Mouse (Mus musculus): ENCODE results near the gene Rars. TPM values are rescaled to one million over a fixed set of nuclear protein-coding genes. Genes with fewer than 3 reads are reported as not detected.

The Rars gene
- polyA plus RNA-seq, 1 experiment from 2014 or later: 77.1 TPM

DNA sequence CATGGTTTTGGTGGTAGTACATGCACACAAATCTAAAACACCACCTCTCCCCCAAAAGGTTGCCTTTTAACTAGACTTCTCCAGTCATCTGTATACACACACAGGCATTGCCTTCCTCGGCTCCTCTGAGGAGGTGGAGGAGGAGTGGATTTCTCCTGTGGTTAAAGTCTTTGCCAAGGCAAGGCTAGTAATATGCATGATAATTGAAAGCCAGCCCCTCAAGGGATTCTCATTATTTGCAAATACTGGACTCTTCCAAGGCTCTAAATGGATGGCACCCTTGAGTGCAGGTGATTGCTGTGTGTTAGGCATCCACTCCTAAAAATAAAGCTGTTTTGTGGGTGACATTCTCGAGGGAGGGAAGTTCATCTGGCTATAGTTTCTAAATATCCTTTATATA is 45.9 kb downstream of the Rars start:
- no peaks in the 10 kb centered on the region for H3K9me3 ChIP-seq (replicated peaks)
- no peaks in the 10 kb centered on the region for H3K4me1 ChIP-seq
- H3K27ac ChIP-seq (replicated peaks): no peak overlapping the region
- ATAC-seq (ENCODE audit: insufficient number of reproducible peaks, low FRiP score, low TSS enrichment, low read depth): no peak
- H3K27me3 ChIP-seq: no peaks in the 10 kb centered on the region
- no peak overlapping the region for H3K4me3 ChIP-seq (replicated peaks)
- no peak overlapping the region for H3K4me2 ChIP-seq (replicated peaks)
- no peak overlapping the region for H3K9ac ChIP-seq
- peaks cover 47% of the 10 kb centered on the region for H3K36me3 ChIP-seq
- WGBS: 66% methylated on average over 2 of the region's 2 CpGs

DNA sequence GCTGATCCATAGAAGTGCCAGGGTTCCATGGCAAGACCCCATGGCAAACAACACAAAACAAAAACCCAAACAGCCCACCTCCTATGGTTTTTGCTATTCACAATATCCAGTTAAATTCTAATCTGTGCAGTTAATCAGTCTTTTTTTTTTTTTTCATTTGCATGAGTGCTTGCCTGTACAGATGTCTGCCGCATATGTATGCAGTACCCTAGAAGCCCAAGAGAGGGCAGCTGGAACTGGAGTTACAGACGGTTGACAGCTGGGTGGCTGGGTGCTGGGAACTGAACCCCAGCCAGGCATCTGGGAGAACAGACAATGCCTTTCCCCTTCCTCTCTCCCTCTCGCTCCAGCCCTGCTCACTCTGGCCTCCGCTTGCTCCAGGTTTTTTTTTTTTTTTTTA is 49.8 kb downstream of the Rars start:
- Histone ChIP-seq H3K4me2 (replicated peaks) (no peak overlapping the region), H3K4me1 (no peaks in the 10 kb centered on the region), H3K27me3 (no peaks in the 10 kb centered on the region), H3K9ac (no peak overlapping the region), H3K9me3 (replicated peaks) (no peaks in the 10 kb centered on the region), H3K4me3 (replicated peaks) (no peak overlapping the region), H3K36me3 (peaks cover 55% of the 10 kb centered on the region), H3K27ac (replicated peaks) (no peak overlapping the region)
- whole genome bisulfite sequencing: 100% methylated on average over 4 of the region's 4 CpGs
- ATAC-seq (ENCODE audit: insufficient number of reproducible peaks, low FRiP score, low TSS enrichment, low read depth): no peak

DNA sequence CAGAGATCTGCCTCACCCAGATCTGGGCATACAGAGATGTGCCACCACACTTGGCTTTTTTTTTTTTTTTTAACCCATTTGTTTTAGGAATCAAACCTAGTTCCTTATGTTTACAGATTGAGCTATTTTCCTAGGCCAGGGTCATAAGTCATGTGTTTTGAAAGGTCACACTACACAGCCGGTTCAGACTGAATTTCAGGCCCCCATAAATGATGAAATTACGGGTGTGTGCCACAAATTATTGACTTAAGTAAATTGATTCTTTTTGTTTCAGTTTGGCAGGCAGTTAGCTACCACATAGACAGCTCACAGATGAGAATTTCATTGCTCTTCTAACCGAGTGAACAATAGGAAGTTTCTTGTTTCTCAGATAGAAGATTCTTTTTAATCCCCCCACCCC is 50.3 kb downstream of the Rars start:
- peaks cover 55% of the 10 kb centered on the region for H3K36me3 ChIP-seq
- H3K4me3 ChIP-seq (replicated peaks): no peak overlapping the region
- H3K27ac ChIP-seq (replicated peaks): no peak overlapping the region
- H3K4me1 ChIP-seq: no peaks in the 10 kb centered on the region
- H3K4me2 ChIP-seq (replicated peaks): no peak overlapping the region
- no peaks in the 10 kb centered on the region for H3K9me3 ChIP-seq (replicated peaks)
- H3K9ac ChIP-seq: no peak overlapping the region
- whole genome bisulfite sequencing: 88% methylated on average over 3 of the region's 3 CpGs
- no peak for ATAC-seq (ENCODE audit: insufficient number of reproducible peaks, low FRiP score, low TSS enrichment, low read depth)
- no peaks in the 10 kb centered on the region for H3K27me3 ChIP-seq

DNA sequence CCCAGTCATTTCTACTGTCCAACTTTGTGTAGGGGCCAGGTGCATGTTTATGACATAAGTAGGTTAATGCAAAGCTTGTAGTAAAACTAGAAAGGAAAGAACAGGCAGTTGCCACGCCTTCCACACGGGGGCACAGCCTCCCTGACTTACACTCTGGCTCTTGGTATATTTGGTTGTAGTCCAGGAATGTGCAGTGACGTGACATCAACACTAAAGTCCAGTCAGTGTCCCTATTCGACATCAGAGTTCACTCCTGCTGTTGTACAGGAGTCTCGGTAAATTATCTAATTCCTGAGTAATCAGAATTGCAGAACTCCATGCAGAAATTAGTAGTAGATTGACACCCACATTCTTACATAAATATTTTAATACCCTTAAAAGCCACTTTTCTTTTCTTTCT is 51.3 kb downstream of the Rars start:
- 94% methylated on average over 5 of the region's 5 CpGs for WGBS

DNA sequence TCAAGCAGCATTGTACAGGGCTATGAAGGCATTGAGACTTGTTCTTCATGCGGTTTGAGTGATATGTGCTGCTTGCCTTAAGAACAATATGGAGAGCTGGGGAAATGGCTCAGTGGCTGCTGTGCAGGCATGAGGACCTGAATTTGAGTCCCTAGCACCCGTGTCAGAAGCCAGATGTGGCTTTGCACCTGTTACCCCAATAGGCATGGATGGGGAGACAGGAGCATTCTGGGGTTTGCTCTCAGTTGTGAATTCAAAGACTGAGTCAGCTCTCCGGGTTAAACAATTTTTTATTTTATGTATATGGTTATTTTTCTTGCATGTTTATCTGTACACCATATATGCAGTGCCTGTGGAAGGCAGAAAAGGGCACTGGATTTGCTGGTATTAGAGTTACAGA is 51.9 kb downstream of the Rars start:
- WGBS: 99% methylated on average over 3 of the region's 3 CpGs

More for the DNA sequence above, 51.3 kb downstream of the Rars start:
- Histone ChIP-seq H3K9me3 (replicated peaks) (no peaks in the 10 kb centered on the region), H3K4me1 (no peaks in the 10 kb centered on the region), H3K27ac (replicated peaks) (no peak overlapping the region), H3K9ac (no peak overlapping the region), H3K4me3 (replicated peaks) (no peak overlapping the region), H3K4me2 (replicated peaks) (no peak overlapping the region), H3K27me3 (no peaks in the 10 kb centered on the region), H3K36me3 (peaks cover 64% of the 10 kb centered on the region)
- ATAC-seq (ENCODE audit: insufficient number of reproducible peaks, low FRiP score, low TSS enrichment, low read depth): no peak

DNA sequence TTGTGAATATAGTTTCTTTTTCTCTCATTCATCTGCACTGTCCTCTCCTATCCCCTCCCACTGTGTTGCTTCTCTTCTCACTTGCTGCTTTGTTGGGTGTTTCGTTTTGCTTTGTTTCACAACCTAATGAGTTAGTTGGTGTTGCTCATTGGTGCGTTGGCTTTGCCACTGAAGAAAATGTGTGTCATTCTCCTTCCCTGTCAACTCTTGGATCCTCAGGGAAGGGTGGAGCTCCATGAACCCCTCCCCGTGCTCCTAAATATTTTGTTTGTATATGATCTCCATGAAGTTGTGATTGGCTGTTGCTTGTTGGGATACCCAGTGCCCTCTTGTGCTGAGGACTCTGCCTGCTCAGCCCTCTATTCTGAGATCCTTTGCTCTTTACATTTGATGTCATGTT is 54.0 kb downstream of the Rars start:
- no peak for ATAC-seq (ENCODE audit: insufficient number of reproducible peaks, low FRiP score, low TSS enrichment, low read depth)
- Histone ChIP-seq H3K27ac (replicated peaks) (no peak overlapping the region), H3K27me3 (no peaks in the 10 kb centered on the region), H3K4me1 (no peaks in the 10 kb centered on the region), H3K4me3 (replicated peaks) (no peak overlapping the region), H3K4me2 (replicated peaks) (no peak overlapping the region), H3K9ac (no peak overlapping the region), H3K9me3 (replicated peaks) (no peaks in the 10 kb centered on the region), H3K36me3 (peaks cover 75% of the 10 kb centered on the region)
- 75% methylated on average over 3 of the region's 3 CpGs for WGBS

More for the DNA sequence above, 51.9 kb downstream of the Rars start:
- no peaks in the 10 kb centered on the region for H3K9me3 ChIP-seq (replicated peaks)
- H3K4me1 ChIP-seq: no peaks in the 10 kb centered on the region
- no peak overlapping the region for H3K4me3 ChIP-seq (replicated peaks)
- peaks cover 70% of the 10 kb centered on the region for H3K36me3 ChIP-seq
- H3K4me2 ChIP-seq (replicated peaks): no peak overlapping the region
- H3K27ac ChIP-seq (replicated peaks): no peak overlapping the region
- ATAC-seq (ENCODE audit: insufficient number of reproducible peaks, low FRiP score, low TSS enrichment, low read depth): no peak
- no peak overlapping the region for H3K9ac ChIP-seq
- no peaks in the 10 kb centered on the region for H3K27me3 ChIP-seq

DNA sequence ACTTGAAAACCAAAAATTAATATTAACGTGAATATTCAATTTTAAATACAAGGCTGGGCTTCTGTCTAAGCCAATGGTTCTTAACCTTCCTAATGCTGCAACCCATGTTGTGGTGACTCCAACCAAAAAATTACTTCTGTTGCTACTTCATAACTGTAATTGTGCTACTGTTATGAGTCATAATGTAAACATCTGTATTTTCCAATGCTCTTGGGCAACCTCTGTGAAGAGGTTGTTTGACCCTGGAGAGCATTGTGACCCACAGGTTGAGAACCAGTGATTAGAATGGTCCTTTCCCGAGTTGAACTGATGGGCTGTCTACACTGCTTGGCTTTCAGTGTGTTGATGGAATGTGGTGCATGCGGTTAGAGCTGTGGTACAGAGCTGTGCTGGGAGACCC is 57.9 kb downstream of the Rars start:
- no peak overlapping the region for H3K9ac ChIP-seq
- WGBS: 93% methylated on average over 3 of the region's 3 CpGs
- H3K4me3 ChIP-seq (replicated peaks): no peak overlapping the region
- H3K9me3 ChIP-seq (replicated peaks): no peaks in the 10 kb centered on the region
- ATAC-seq (ENCODE audit: insufficient number of reproducible peaks, low FRiP score, low TSS enrichment, low read depth): no peak
- peaks cover 37% of the 10 kb centered on the region for H3K36me3 ChIP-seq
- no peak overlapping the region for H3K4me2 ChIP-seq (replicated peaks)
- no peaks in the 10 kb centered on the region for H3K27me3 ChIP-seq
- 0 out of 2 replicates have a peak, but pooled peaks cover 5% of the 10 kb centered on the region for H3K4me1 ChIP-seq
- H3K27ac ChIP-seq (replicated peaks): no peak overlapping the region

DNA sequence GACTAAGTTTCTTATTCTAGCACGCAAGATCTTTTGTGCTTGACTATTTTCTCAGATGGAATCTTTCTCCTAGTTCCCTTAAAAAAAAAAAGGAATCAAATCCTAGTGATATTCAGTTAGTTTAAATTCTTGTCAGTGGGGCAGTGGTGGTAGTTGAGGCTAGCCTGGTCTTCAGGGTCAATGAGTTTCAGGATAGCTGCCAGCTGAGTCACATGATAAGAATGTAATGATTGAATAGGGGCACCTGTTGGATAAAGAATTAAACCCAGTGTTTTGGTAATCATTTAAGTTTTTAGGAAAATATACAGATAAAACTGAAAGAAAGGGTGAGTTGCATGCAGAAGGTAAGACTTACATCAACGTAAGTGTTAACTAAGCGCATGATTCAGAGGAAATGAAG is 58.7 kb downstream of the Rars start:
- Histone ChIP-seq H3K27ac (replicated peaks) (no peak overlapping the region), H3K4me1 (peaks cover 12% of the 10 kb centered on the region), H3K4me3 (replicated peaks) (no peak overlapping the region), H3K9me3 (replicated peaks) (no peaks in the 10 kb centered on the region), H3K27me3 (no peaks in the 10 kb centered on the region), H3K4me2 (replicated peaks) (no peak overlapping the region), H3K9ac (no peak overlapping the region), H3K36me3 (peaks cover 36% of the 10 kb centered on the region)
- WGBS: 93% methylated on average over 3 of the region's 3 CpGs
- no peak for ATAC-seq (ENCODE audit: insufficient number of reproducible peaks, low FRiP score, low TSS enrichment, low read depth)

DNA sequence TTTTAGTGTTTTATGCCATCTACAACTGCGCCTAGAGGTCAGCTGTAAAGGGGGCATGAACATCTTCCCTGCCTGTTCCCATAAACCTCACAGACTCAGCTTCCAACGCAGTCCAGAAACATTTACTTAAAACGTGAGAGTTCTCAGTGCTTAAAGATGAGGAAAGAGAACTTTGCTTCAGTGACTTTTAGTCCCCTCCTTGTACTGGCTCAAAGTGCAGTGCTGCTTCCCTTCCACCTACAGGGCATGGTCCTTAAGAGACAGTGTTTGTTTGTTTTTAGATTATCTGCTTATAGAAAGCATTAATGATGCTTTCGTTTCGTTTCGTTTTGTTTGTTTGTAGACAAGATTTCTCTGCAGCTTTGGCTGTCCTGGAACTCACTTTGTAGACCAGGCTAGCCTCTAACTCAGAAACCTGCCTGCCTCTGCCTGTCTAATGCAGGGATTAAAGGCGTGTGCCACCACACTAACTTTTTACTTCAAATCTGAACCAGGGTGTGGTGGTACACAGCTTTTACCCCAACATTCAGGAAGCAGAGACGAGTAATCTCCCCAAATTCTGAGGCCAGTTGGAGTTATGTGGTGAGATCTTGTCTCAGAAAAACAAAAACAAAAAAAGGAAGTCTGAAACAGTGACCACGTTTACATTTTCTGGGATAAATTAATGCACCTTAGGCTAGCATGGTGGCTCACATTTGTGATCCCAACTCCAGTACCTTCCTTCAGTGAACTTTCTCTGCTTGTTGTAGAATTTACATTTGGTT is 63.4 kb downstream of the Rars start:
- H3K4me2 ChIP-seq (replicated peaks): peak overlapping the region; percentile 56
- peak overlapping the region; percentile 94 for H3K4me3 ChIP-seq (replicated peaks)
- H3K27ac ChIP-seq (replicated peaks): no peak overlapping the region
- H3K27me3 ChIP-seq: no peaks in the 10 kb centered on the region
- peaks cover 4% of the 10 kb centered on the region; the same call in 1 of the 2 replicates for H3K36me3 ChIP-seq
- peaks cover 15% of the 10 kb centered on the region for H3K4me1 ChIP-seq
- ATAC-seq (ENCODE audit: insufficient number of reproducible peaks, low FRiP score, low TSS enrichment, low read depth): no peak
- WGBS: 62% methylated on average over 9 of the region's 9 CpGs
- no peaks in the 10 kb centered on the region for H3K9me3 ChIP-seq (replicated peaks)
- H3K9ac ChIP-seq: no peak overlapping the region; the same call in 1 of the 2 replicates

DNA sequence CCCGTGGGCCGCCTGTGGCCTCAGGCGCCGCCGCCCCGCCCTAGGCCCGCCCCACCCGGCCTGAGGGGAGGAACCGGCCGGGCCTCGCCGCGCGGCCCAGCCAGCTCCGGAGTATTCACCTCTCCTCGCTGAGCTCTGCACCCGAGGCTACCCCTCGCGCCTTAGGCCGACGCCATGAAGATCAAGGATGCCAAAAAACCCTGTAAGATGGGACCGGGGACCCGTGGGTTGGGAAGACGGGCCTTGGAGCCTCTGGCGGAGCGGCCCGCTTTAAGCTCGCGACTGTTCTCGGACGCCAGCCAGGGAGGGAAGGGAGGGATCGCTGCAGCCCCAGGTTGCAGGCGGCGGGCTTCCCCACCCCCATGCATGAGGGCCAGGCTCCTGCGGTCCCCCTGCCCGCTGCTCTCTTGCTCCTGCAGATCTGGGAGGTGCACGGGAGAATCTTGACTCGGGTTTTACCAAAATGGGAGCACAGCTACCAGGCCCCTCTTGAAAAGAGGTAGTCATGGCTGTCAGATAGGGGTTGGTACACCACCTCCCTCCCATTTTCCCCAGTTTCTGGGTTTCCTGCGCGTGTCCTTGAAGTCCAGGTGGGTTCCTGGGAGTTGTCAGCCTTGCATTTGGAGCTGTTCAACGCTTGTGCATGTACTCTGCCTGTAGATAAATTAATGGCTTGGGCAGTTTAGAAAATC is 64.4 kb downstream of the Rars start:
- H3K27me3 ChIP-seq: no peaks in the 10 kb centered on the region
- under 1% methylated on average over 41 of the region's 41 CpGs for WGBS

DNA sequence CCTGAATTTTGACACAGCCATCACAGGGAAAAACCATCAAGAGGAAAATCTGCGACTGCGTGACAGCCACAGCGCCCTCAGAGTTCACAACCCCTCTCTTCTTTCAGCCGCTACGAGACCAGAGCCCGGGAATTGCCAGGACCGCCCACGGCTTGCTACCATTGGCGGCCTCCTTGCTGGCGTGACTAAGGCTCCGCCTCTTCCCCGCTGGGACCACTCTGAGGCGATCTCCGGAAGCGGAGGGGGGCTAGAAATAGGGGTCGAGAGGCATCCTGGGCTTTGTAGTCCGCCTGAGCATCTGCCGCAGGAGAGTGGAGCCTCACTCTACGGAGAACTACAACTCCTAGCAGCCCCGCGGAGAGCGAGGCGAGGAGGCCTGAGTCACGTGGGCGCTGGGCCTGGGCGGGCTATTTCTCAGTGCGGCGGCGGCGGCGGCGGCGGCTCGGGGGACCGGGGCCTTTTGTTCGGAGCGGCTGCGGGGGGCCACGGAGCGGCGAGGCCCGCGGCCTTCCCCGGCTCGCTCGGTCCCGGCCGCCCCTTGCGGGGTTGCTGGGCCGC is 65.0 kb downstream of the Rars start, which contains the start of gene Pank3:
Gene Pank3, plus strand, starts transcription at position 297 of the 558 bp plus-strand sequence.
- H3K4me2 ChIP-seq (replicated peaks): peak within 1 kb of the TSS; percentile 56
- H3K27me3 ChIP-seq: no peaks in the 10 kb centered on the region
- H3K9ac ChIP-seq: peak within 1 kb of the TSS; percentile 92
- under 1% methylated on average over 50 of the region's 50 CpGs for WGBS
- H3K4me3 ChIP-seq (replicated peaks): peak within 1 kb of the TSS; percentile 94
- peaks cover 15% of the 10 kb centered on the region for H3K4me1 ChIP-seq
- peak within 1 kb of the TSS; percentile 93 for H3K27ac ChIP-seq (replicated peaks)
- no peaks in the 10 kb centered on the region for H3K36me3 ChIP-seq
- no peaks in the 10 kb centered on the region for H3K9me3 ChIP-seq (replicated peaks)
- ATAC-seq (ENCODE audit: insufficient number of reproducible peaks, low FRiP score, low TSS enrichment, low read depth): peak; percentile 100

More for the DNA sequence above, 64.4 kb downstream of the Rars start:
- H3K27ac ChIP-seq (replicated peaks): peak overlapping the region; percentile 93
- peak; percentile 90 for ATAC-seq (ENCODE audit: insufficient number of reproducible peaks, low FRiP score, low TSS enrichment, low read depth)
- H3K9me3 ChIP-seq (replicated peaks): no peaks in the 10 kb centered on the region
- H3K4me3 ChIP-seq (replicated peaks): peak overlapping the region; percentile 94
- peaks cover 15% of the 10 kb centered on the region for H3K4me1 ChIP-seq
- peak overlapping the region; percentile 56 for H3K4me2 ChIP-seq (replicated peaks)
- H3K9ac ChIP-seq: peak overlapping the region; percentile 92
- H3K36me3 ChIP-seq: no peaks in the 10 kb centered on the region
